Mouse (Mus musculus): ENCODE measurements around the gene Galnt7.
A peak's percentile ranks its signal among the peaks of the same experiment; 100 is the strongest.

Galnt7 gene

GRCm38 (mm10) chr8:57652456-57653055 is at the start of gene Galnt7:
TSS of gene Galnt7 (minus strand) at chr8:57653032.
- DNase-seq: peak; percentile 69 to 75

GRCm38 (mm10) chr8:57688633-57689032 is 35.8 kb upstream of the Galnt7 start:
- DNase-seq: no peak

GRCm38 (mm10) chr8:57685803-57686202 is 33.0 kb upstream of the Galnt7 start:
- DNase-seq: no peak

GRCm38 (mm10) chr8:57680044-57680443 is 27.2 kb upstream of the Galnt7 start:
- no peak for DNase-seq

GRCm38 (mm10) chr8:57664121-57664520 is 11.3 kb upstream of the Galnt7 start:
- no peak for DNase-seq

- no peak for DNase-seq
These were observed 7.2 kb upstream of the Galnt7 start for GRCm38 (mm10) chr8:57660019-57660418.

GRCm38 (mm10) chr8:57656446-57656845 is 3.6 kb upstream of the Galnt7 start:
- no peak for DNase-seq

- DNase-seq: peak in 1 of 2 experiments; percentile 14
These were observed 1.3 kb upstream of the Galnt7 start for GRCm38 (mm10) chr8:57654146-57654545.

GRCm38 (mm10) chr8:57653768-57654125 is 915 bp upstream of the Galnt7 start:
- peak in 1 of 2 experiments; percentile 8 for DNase-seq

- DNase-seq: peak; percentile 38 to 48
These were observed 380 bp upstream of the Galnt7 start for GRCm38 (mm10) chr8:57653056-57653767.

- DNase-seq: peak; percentile 53 to 65
These were observed 960 bp downstream of the Galnt7 start for GRCm38 (mm10) chr8:57651689-57652455.

GRCm38 (mm10) chr8:57651357-57651688 is 1.5 kb downstream of the Galnt7 start:
- no peak for DNase-seq

GRCm38 (mm10) chr8:57650216-57650615 is 2.6 kb downstream of the Galnt7 start:
- DNase-seq: no peak

GRCm38 (mm10) chr8:57647566-57647965 is 5.3 kb downstream of the Galnt7 start:
- no peak for DNase-seq

- DNase-seq: no peak
These were observed 8.6 kb downstream of the Galnt7 start for GRCm38 (mm10) chr8:57644281-57644680.

- DNase-seq: no peak
These were observed 10.1 kb downstream of the Galnt7 start for GRCm38 (mm10) chr8:57642722-57643121.

- no peak for DNase-seq
These were observed 13.9 kb downstream of the Galnt7 start for GRCm38 (mm10) chr8:57638925-57639324.

GRCm38 (mm10) chr8:57637599-57638280 is 15.1 kb downstream of the Galnt7 start:
- no peak for DNase-seq

GRCm38 (mm10) chr8:57636698-57637097 is 16.1 kb downstream of the Galnt7 start:
- no peak for DNase-seq

- no peak for DNase-seq
These were observed 16.6 kb downstream of the Galnt7 start for GRCm38 (mm10) chr8:57636281-57636680.

- no peak for DNase-seq
These were observed 21.1 kb downstream of the Galnt7 start for GRCm38 (mm10) chr8:57631780-57632179.

GRCm38 (mm10) chr8:57630148-57630547 is 22.7 kb downstream of the Galnt7 start:
- DNase-seq: no peak

All from B cell, adult 2 months (primary cell).